Mouse (Mus musculus) kidney, embryonic 16.5 days (tissue): ENCODE measurements around the gene Epn3. TPM values are rescaled to one million over a fixed set of nuclear protein-coding genes. Genes with fewer than 3 reads are reported as not detected.

ENCODE experiments used
- ATAC-seq: fragments of 200-750 bp; cut with Nextera tagmentation; 2 replicates; pipeline ENCODE4 v1.8.0; 2017; ENCODE audit warnings: moderate TSS enrichment; ENCODE audit not compliant: low FRiP score, low TSS enrichment
- H3K27ac ChIP-seq: fragments of 300-500 bp; sonication (generic); 2 replicates; pipeline ENCODE4 v1.5.1; 2014; ENCODE audit warnings: low read length
- H3K27me3 ChIP-seq: fragments of 300-500 bp; sonication (generic); 2 replicates; pipeline ENCODE4 v1.6.1; 2014; ENCODE audit warnings: low read length, control low read depth, mixed read lengths; ENCODE audit not compliant: insufficient read depth
- H3K36me3 ChIP-seq: fragments of 300-500 bp; sonication (generic); 2 replicates; pipeline ENCODE4 v1.6.1; 2014; ENCODE audit warnings: low read length, control low read depth, mixed read lengths; ENCODE audit not compliant: insufficient read depth
- H3K4me1 ChIP-seq: fragments of 300-500 bp; sonication (generic); 2 replicates; pipeline ENCODE4 v1.6.1; 2014; ENCODE audit warnings: low read length, control low read depth, mixed read lengths; ENCODE audit not compliant: insufficient read depth
- H3K4me2 ChIP-seq: fragments of 300-500 bp; sonication (generic); replicated peaks from 2 replicates; pipeline ENCODE4 v1.6.1; 2014; ENCODE audit warnings: low read depth, low read length
- H3K4me3 ChIP-seq: fragments of 300-500 bp; sonication (generic); 2 replicates; pipeline ENCODE4 v1.5.1; 2014; ENCODE audit warnings: mild to moderate bottlenecking, low read length
- H3K9ac ChIP-seq: fragments of 300-500 bp; sonication (generic); replicated peaks from 2 replicates; pipeline ENCODE4 v1.6.1; 2014; ENCODE audit warnings: low read length
- H3K9me3 ChIP-seq: fragments of 300-500 bp; sonication (generic); 2 replicates; pipeline ENCODE4 v1.6.1; 2016; ENCODE audit warnings: low read length, control low read depth
- WGBS: fragments of 180-500 bp; shearing (Covaris S2); extraction: QIAGEN DNeasy Blood & Tissue Kit; methylation state at CpG from one replicate; pipeline ENCODE4 v1.1.7; 2014; 5-methylcytosine and 5-hydroxymethylcytosine counted together
- polyA plus RNA-seq: library from polyadenylated mRNA; unstranded; fragments of >200 nt; fragmentation: Nextera tagmentation; extraction: Ambion mirVana; gene quantifications from 2 replicates; pipeline ENCODE4 v1.2.1, GENCODE M21; 2015

Epn3 gene
- polyA plus RNA-seq, 1 experiment from 2014 or later: 28.2 TPM

DNA sequence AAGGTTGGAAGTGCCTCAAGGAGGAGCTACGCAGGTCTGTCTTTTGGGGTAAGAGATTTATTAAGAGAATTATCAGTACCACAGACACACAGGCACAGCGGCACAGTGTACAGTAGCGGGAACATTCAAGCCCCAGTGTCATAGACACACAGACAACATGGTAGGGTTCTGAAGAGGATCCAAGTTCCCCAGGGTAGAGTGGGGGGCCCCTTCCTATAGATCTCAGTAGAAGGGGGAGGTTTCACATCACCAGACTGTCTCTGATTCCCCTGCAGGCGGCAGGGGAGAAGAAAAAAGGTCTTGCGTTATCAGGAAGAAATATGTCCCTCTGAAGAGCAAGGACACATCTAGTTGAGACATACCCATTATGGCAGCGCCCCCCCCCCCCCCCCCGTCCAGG, 40.0 kb upstream of the Epn3 start:
- H3K36me3 ChIP-seq: 0 out of 2 replicates have a peak, but pooled peaks cover 9% of the 10 kb centered on the region
- 77% methylated on average over 7 of the region's 7 CpGs for WGBS
- no peaks in the 10 kb centered on the region for H3K9me3 ChIP-seq
- H3K4me3 ChIP-seq: no peak overlapping the region
- ATAC-seq: no peak
- no peak overlapping the region for H3K4me2 ChIP-seq
- H3K27me3 ChIP-seq: no peaks in the 10 kb centered on the region
- H3K4me1 ChIP-seq: peaks cover 20% of the 10 kb centered on the region
- H3K9ac ChIP-seq: no peak overlapping the region
- H3K27ac ChIP-seq: no peak overlapping the region

DNA sequence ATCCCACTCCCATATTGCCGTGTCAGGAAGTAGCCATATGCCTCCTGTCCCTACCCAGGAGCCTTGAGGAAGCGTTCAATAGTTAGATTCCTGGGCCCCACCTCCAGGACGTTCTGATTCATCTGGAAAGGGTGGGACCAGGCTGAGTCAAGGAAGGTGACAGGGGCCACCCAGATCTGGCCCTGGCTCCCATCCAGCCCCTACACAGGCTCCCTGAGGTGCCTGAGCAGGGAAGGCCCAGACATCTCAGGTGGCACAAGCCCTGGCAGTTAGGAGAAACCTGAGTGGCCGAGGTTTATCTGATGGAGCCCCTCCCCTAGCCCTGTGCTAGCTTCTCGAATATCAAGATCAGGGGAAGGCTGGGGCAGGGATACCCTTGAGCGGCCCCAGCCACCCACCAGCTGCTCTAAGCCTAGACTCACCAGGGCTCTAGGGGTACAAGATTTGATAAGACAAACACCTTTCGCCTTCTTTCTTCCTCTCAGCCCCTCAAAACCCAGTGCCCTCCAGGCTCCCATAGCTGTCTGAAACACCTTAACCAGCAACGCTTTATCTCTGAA, 39.0 kb upstream of the Epn3 start:
- H3K4me1 ChIP-seq: peaks cover 14% of the 10 kb centered on the region
- H3K4me2 ChIP-seq: no peak overlapping the region
- H3K27me3 ChIP-seq: no peaks in the 10 kb centered on the region
- peak; percentile 69 for ATAC-seq
- H3K9ac ChIP-seq: no peak overlapping the region
- H3K27ac ChIP-seq: no peak overlapping the region
- no peak overlapping the region for H3K4me3 ChIP-seq
- no peaks in the 10 kb centered on the region for H3K9me3 ChIP-seq
- H3K36me3 ChIP-seq: 0 out of 2 replicates have a peak, but pooled peaks cover 9% of the 10 kb centered on the region
- 46% methylated on average over 8 of the region's 8 CpGs for WGBS

DNA sequence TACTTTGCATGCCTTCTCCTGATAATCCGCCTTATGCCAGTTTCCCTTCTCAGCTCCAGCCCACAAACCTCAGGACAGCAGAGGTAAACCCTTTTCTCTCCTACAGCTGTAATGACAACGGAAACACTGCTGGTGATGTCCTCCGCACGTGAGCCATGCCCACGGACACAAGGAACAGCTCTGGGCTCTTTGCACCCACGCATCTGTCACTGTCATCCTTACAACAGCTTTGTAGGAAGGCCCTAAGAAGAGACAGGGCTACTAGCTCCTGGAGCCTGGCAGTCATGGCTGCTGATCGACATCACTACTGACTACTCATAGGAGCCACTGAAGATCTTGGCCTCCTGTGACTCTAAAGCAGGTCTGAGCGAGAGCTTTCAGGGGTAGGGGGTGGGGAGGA, 33.4 kb upstream of the Epn3 start:
- Histone ChIP-seq H3K4me2 (no peak overlapping the region), H3K36me3 (no peaks in the 10 kb centered on the region), H3K4me1 (peaks cover 13% of the 10 kb centered on the region), H3K9me3 (no peaks in the 10 kb centered on the region), H3K9ac (no peak overlapping the region), H3K27me3 (no peaks in the 10 kb centered on the region), H3K27ac (no peak overlapping the region), H3K4me3 (no peak overlapping the region)
- no peak for ATAC-seq
- WGBS: 66% methylated on average over 8 of the region's 8 CpGs

DNA sequence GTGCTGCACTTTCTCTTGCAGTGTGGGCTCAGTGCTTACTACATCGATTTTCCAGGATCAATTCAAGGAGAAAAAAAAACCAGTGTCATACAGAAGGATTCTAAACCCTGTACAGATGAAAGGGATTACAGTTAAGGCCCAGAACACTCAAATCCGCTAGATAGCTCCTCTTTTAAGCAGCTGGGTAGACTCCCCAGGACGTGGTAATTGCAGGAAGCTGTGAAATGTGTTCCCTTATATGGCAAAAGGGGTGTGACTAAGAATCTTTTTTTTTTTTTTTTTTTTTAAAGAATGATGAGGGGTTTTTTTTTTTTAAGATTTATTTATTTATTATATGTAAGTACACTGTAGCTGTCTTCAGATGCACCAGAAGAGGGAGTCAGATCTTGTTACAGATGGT, 29.1 kb upstream of the Epn3 start:
- H3K4me2 ChIP-seq: no peak overlapping the region
- no peak overlapping the region for H3K4me3 ChIP-seq
- H3K27me3 ChIP-seq: no peaks in the 10 kb centered on the region
- H3K4me1 ChIP-seq: peaks cover 24% of the 10 kb centered on the region
- H3K27ac ChIP-seq: no peak overlapping the region
- WGBS: 48% methylated on average over 3 of the region's 3 CpGs
- H3K36me3 ChIP-seq: no peaks in the 10 kb centered on the region
- H3K9me3 ChIP-seq: no peaks in the 10 kb centered on the region
- ATAC-seq: no peak
- no peak overlapping the region for H3K9ac ChIP-seq

DNA sequence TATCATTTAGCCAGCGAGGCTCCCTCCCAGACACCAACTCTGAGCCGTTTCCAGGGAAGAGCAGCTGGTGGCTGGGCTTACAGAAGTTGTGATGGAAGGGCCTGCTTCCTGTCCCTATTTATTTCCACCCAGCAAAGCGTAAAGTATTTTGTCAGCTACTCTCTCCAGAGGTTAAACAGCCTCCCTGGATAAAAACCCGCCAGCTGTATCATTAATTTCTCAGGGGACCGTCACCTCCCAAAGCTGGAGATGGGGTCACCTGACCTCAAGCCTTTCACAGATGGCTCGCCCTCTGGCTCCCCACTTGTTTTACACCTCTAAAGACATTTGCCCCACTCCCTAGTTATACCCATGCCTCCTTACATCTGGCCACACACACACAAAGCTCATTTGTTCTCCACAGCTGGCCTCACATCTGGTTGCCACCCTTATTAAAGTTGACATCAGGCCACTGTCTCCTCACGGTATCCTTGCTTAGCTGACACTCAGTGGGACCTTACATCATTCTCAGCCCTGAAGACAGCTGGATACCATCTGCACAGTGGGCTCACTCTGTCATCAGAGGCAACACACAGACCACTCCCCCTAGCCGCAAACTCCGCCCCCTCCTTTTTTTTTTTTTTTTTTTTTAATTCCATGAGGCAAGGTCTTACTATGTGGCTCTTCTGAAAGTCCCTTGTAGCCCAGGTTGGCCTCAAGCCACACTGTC, 26.6 kb upstream of the Epn3 start:
- Histone ChIP-seq H3K4me1 (peaks cover 34% of the 10 kb centered on the region), H3K36me3 (no peaks in the 10 kb centered on the region), H3K9me3 (no peaks in the 10 kb centered on the region), H3K4me3 (no peak overlapping the region), H3K9ac (no peak overlapping the region), H3K4me2 (no peak overlapping the region), H3K27ac (peak overlapping the region; percentile 39; the same call in 1 of the 2 replicates), H3K27me3 (no peaks in the 10 kb centered on the region)
- WGBS: 23% methylated on average over 9 of the region's 9 CpGs
- ATAC-seq: peak; percentile 66

DNA sequence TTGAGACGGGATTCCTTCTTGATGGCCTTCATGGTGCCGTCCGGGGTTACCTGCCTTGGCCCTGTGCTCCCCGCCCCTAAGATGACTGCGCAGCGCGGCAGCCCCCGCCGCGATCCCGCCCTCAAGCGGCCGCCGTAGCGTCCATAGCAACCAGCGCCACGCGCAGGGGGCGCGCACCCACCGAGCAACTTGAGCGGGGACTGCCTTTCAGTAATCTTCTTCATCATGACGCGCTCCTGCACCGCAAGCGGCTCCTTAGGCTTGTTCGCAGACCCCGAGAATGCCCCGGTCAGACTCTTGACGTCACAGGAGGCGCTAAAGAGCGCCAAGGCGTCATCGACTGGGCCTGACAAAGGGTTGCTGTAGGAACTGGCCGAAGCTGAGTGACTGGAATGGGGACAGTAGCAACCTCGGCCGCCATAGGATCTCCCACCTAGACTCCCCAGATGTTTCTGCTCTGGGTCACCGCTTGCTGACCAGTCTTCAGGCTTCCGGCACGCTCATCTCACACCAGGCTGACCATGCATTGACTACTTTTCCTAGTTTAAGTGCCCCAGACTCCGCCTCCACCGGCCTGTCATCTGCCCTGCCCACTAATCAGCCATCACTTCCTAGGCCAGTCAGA, 21.6 kb upstream of the Epn3 start, which contains the start of gene Mycbpap:
TSS of gene Mycbpap (minus strand) at position 524 of the 625 bp plus-strand sequence.
- Histone ChIP-seq H3K36me3 (no peaks in the 10 kb centered on the region), H3K9me3 (no peaks in the 10 kb centered on the region), H3K27ac (peak within 1 kb of the TSS; percentile 50; the same call in 1 of the 2 replicates), H3K4me1 (peaks cover 52% of the 10 kb centered on the region), H3K4me2 (peak within 1 kb of the TSS; percentile 94), H3K9ac (peak within 1 kb of the TSS; percentile 73), H3K27me3 (no peaks in the 10 kb centered on the region), H3K4me3 (peak within 1 kb of the TSS; percentile 58)
- ATAC-seq: peak; percentile 70
- WGBS: under 1% methylated on average over 42 of the region's 42 CpGs

DNA sequence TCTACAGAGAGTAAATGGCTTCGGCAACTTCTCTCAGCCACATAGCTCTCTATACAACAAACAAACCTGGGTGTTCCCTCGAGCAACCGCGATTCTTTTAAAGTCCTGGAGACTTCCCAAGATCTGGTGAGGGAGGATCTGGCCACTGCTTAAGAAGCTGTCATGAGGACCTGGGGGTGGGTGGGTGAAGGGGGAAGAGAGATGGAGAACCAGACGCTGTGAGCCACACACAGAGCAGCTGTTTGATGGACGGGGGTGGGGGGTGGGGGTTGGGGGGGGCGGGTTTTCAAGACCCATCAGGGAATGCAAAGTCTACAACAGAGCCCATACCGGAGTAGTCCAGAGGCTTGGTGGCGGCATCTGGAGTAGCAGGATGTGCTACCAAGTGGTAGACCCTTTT, 13.7 kb upstream of the Epn3 start:
- ATAC-seq: no peak
- Histone ChIP-seq H3K27me3 (no peaks in the 10 kb centered on the region), H3K4me3 (no peak overlapping the region), H3K36me3 (no peaks in the 10 kb centered on the region), H3K9ac (no peak overlapping the region), H3K27ac (no peak overlapping the region), H3K4me2 (no peak overlapping the region), H3K4me1 (peaks cover 18% of the 10 kb centered on the region), H3K9me3 (peaks cover 10% of the 10 kb centered on the region; the same call in 1 of the 2 replicates)
- 52% methylated on average over 9 of the region's 9 CpGs for WGBS

DNA sequence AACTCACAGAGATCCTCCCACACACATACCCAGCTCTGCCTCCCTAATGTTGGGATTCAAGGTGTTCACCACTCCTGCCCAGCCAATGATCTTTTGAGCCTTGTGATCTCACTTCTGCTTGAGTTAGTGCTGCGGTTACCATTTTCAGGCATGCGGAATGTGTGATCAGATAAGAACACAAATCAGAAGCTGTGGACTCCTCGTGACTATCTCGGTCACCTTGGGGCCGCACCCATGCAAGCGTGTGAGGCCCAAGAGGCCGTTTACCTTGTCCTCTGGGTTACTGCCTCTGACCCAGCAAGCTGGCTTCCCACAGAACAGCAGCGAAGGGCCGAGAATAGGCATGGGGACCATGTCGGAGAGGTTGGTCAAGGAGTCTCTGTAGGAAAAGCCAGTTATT, 9.2 kb upstream of the Epn3 start:
- H3K36me3 ChIP-seq: no peaks in the 10 kb centered on the region
- H3K9ac ChIP-seq: no peak overlapping the region
- peak overlapping the region; percentile 63 for H3K27ac ChIP-seq
- H3K4me1 ChIP-seq: peaks cover 14% of the 10 kb centered on the region
- no peak overlapping the region for H3K4me2 ChIP-seq
- WGBS: 72% methylated on average over 10 of the region's 10 CpGs
- H3K4me3 ChIP-seq: no peak overlapping the region
- ATAC-seq: peak; percentile 47; the same call in 1 of the 2 replicates
- H3K9me3 ChIP-seq: peaks cover 10% of the 10 kb centered on the region; the same call in 1 of the 2 replicates
- H3K27me3 ChIP-seq: no peaks in the 10 kb centered on the region

DNA sequence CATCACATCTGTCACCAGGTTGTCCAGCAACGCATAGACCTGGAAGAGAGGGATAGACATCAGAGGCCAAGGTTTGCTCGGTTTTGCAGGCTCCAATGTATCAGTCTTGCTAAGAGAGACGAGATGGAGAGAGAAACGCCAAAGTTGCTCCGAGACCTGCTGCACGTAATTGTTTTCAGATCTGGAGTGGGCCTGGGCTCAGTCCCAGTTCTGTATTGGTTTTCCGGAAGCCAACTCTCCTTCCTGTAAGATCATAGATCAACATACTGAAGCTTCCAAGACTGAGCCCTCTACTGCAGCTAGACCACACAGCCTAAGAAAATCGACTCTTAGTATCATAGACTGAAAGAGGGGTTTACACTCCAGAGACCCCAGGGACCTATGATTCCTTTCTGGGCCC, 1.7 kb upstream of the Epn3 start:
- H3K4me3 ChIP-seq: no peak overlapping the region
- H3K9me3 ChIP-seq: no peaks in the 10 kb centered on the region
- H3K4me2 ChIP-seq: no peak overlapping the region
- H3K9ac ChIP-seq: no peak overlapping the region
- no peak for ATAC-seq
- peaks cover 43% of the 10 kb centered on the region for H3K4me1 ChIP-seq
- no peaks in the 10 kb centered on the region for H3K36me3 ChIP-seq
- H3K27ac ChIP-seq: no peak overlapping the region
- WGBS: 84% methylated on average over 8 of the region's 8 CpGs
- no peaks in the 10 kb centered on the region for H3K27me3 ChIP-seq

DNA sequence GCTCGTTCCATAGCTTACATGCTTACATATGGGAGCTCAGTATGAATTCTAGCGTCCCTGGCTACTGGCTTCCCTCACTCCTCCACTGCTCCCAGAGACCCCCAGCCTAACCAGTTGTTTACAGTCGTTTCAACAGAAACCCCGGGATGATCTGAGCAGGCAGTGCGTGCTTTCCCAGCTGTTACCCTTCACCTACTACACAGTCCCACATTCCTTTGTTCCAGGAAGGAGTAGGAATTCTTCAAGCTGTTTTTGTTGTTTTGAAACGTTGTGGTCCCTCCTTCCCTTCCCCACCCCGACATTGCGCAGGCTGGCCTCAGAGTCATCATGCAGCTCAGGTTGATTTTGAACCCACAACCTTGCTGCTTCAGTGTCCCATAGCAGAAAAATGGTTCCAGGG, 588 bp upstream of the Epn3 start:
- Histone ChIP-seq H3K4me1 (peaks cover 53% of the 10 kb centered on the region), H3K27me3 (no peaks in the 10 kb centered on the region), H3K4me3 (peak overlapping the region; percentile 51), H3K27ac (peak overlapping the region; percentile 94), H3K9ac (peak overlapping the region; percentile 72), H3K9me3 (no peaks in the 10 kb centered on the region), H3K36me3 (peaks cover 4% of the 10 kb centered on the region; the same call in 1 of the 2 replicates), H3K4me2 (peak overlapping the region; percentile 56)
- WGBS: 19% methylated on average over 8 of the region's 8 CpGs
- peak; percentile 7; the same call in 1 of the 2 replicates for ATAC-seq
